Mouse (Mus musculus): ENCODE measurements around the gene Six4. TPM values are rescaled to one million over a fixed set of nuclear protein-coding genes. Genes with fewer than 3 reads are reported as not detected.
A peak's percentile ranks its signal among the peaks of the same experiment; 100 is the strongest.
"Not testable (repeated sequence)": the region's sequence is repeated elsewhere in the genome, so short reads cannot be mapped to it uniquely, and the experiment has no call there.

Six4 gene
- polyA plus RNA-seq, 3 experiments from 2014 or later = 0.08 to 0.26 (median 0.11) TPM

DNA sequence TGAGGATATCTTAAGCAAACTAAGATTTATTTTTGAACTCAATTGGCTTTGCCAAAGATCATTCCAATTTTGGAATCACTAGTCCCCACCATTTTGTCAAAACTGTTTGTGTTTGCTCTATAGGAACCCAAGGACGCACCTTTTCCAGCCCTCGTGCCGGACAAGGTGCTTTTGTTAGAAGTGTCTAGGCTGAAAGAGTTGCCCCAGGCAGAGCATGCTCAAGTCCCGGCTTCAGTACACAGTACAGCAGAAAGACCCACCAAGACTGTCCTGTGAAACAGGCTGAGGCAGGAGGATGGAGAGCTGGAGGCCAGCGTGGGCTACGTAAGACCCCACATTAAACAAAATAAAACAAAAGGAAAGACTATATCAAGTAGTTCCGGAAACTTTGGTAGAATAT, 26.2 kb downstream of the Six4 start:
- ATAC-seq = no peak

DNA sequence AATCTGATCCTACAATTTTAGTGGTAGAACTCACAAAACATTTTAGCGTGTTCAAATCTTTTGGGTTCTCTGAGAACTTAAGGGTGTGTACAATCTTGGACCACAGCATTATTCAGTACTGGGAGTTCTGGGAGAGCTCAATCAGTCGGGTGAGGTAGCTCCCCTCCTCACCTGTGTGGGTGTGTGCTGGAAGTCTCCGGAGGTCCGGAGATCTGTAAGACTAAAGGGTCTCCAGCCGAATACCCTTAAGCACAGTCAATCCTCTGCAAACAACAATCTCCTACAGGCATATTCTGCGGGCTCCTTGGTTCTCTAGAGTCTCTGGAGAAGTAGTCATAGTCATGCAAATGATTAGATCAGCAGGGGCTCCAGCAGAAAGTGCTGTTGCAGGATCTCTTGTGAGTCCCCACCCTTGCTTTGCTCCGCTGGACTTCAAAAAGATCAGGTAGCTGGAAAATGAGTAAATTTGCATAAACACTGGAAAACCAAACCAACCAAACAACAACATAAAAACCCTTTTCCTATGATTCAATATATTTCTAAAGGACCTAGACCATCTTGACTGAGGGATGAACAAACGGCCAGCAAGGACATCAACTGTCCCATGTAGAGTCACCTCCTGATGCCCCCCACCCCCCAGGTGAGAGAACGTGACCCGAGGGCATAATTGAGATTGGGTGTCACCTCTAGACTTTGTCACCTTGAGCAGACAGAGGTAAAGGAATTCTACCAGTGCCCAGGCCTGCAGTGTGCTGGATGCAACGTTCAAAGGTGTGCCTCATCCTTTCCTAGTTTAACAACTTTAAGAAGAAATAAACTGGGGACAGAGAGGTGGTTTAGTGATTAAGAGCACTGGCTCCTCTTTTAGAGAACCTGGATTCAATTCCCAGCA, 27.3 kb downstream of the Six4 start:
- no peak for ATAC-seq

DNA sequence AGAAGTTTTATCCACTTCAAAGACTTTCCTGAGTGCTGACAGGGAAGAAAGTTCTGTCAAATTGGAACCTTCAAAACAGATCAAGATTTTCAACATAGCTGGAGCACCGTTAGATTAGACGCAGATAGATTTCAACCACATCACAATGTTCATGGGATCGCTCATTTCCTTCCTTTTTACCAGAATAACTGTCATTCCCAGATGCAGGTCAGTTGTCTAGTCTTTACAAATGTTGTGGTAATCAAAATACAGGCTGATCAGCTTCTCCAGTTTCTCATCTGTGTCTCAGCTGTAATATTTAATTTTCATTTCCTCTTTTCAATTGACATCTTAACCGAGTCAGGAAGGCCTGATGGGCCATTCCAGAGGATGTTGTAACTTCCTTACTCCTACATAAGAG, 29.5 kb downstream of the Six4 start:
- ATAC-seq = no peak

DNA sequence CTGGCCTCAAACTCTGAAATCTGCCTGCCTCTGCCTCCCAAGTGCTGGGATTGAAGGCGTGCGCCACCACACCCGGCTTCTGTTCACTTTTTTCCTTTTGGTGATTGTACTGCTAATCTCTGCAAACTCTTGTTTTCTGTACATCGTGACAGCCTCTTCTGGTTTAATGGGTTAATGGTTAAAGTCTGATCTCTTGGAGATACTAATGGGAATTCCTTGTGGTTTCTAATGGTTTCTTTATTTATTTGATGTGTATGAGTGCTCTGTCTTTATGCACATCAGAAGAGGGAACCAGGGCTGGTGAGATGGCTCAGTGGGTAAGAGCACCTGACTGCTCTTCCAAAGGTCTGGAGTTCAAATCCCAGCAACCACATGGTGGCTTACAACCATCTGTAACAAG, 31.4 kb downstream of the Six4 start:
- not testable (repeated sequence) for ATAC-seq

DNA sequence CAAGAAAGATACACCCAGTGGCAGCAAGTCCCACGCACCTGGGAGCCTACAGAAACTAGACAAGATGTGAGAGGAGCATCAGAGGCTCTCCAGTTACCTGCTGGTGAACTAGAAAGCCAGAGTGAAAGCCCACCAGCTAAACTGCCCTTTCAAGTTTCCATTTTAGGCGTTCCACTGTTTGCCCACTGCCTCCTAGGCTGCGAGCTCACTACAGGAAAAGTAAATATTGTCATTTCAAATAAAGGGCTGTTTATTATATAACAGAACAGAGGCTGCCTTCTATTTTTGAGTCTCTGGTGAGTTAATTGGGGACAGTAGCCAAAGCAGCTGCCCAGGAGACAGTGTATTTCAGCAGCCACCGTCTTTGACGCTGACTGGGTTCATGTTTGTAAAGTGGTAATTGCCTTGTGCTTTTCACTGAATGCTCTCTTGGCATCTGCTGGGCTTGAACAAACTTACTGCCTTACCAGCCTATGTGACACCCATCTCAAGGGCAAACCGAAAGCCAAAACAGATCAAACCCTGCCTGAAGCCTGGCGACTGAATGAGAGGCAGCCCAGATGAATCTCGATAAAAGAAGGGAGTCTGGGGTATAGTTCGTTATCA, 52.3 kb downstream of the Six4 start:
- no peak for ATAC-seq

GRCm38 (mm10) chr12:73057492-73057891, 55.8 kb downstream of the Six4 start:
- ATAC-seq = no peak

DNA sequence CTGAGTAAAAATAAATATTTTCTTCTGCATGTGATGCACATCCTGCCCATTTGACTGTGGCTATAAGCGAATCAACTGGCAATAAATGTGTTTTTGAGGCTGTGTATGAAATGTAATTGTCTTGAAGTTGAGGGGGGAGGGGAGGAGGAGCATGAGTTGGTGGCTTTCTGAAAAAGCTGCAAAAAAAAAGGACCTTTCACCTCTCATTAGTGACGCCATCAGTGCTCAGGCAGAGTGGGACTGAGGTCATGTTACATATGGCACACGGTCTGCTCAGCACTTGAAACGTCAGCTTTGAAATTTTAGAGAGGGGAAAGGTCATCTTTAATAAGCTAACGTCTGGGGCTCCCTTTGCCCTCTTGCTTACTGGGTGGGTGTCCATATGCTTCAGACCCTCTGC, 57.8 kb downstream of the Six4 start:
- ATAC-seq = no peak

DNA sequence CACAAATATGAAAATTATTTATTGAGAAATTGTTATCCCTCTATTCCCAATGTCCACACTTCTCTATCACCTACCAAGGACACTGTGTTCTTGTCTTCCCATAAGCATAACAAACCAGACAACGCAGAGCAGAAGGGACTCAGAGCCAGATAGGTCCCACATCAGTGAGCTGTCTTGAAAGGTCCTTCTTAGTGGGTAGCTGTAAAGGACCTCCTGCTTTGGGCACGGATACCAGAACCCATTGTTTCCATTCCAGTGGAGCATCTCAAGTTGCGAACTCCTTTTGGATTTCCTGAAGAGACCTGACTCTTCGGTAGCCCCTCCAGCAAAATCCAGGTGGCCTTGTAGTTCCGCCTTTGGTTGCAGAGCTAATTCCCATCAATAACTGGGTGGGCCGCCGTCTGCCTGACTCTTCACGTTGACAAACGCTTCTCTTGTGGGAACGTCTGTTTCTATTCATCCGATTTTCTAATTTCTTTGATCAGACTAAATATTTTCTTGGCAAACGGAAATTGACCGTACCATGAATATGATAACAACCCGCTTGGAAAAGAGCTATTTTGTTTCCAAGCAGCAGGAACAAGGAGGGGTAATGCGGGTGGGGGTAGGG, 58.6 kb downstream of the Six4 start:
- ATAC-seq = no peak

- ATAC-seq = peak; percentile 16
Measured at GRCm38 (mm10) chr12:73053668-73054241, 59.5 kb downstream of the Six4 start, which contains the start of gene Six1. Six1 (minus strand) TSS chr12:73053887.

GRCm38 (mm10) chr12:73052651-73053591, 60.3 kb downstream of the Six4 start:
- ATAC-seq = no peak

DNA sequence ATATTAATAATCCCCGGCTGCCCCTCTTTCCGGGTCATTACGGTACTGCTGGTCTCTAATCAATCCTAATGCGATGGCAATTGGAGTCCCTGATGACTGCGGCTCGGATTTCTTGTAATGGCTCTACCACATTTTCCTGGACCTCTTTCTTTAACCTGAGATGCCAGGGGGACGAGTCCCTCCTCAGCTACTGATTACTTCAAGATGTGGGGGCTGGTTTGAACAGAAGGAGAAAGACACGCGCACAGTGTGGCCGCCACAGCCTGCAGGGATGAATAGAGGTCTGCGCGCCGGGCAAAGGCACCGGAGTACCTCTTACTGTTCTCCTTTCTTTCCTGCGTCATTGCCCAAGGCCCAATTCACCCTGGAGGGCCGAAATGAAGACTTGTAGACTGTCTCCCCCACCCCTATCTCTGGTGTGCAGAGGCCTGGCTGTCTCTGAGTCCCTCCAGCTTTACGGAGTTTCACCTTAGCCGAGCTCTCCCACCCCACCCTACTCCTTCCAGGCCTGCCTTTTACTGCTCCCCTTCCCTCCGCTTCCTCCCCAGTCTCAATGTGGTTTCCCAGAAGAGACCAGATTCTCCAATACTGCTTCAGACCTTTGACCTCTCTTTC, 61.1 kb downstream of the Six4 start:
- no peak for ATAC-seq

- ATAC-seq = no peak
Measured at GRCm38 (mm10) chr12:73050811-73051580, 62.3 kb downstream of the Six4 start.

GRCm38 (mm10) chr12:73050305-73050704, 63.0 kb downstream of the Six4 start:
- ATAC-seq = no peak

Other genes with a start within 250 kb of the Six4 start
- gene Six6, start 173.6 kb downstream of the Six4 start, polyA plus RNA-seq (2017; shearing (Covaris generic)) = not detected
- gene 4930447C04Rik, start 172.7 kb downstream of the Six4 start, polyA plus RNA-seq (2017; shearing (Covaris generic)) = not detected
- not detected for gene Six1, start 59.6 kb downstream of the Six4 start, polyA plus RNA-seq (2017; shearing (Covaris generic))
- 10 to 100 TPM; 21.8 to 40.7 (median 36.1) TPM for gene Mnat1, start 10.3 kb upstream of the Six4 start, polyA plus RNA-seq (2017; shearing (Covaris generic))
- 10 to 100 TPM; 15.0 to 18.6 (median 15.2) TPM for gene Trmt5, start 173.3 kb upstream of the Six4 start, polyA plus RNA-seq (2017; shearing (Covaris generic))
- gene Slc38a6, start 173.3 kb upstream of the Six4 start, polyA plus RNA-seq (2017; shearing (Covaris generic)) = 1 to 10 TPM; 3.0 to 6.4 (median 6.3) TPM